Mouse (Mus musculus) midbrain, embryonic 14.5 days (tissue): ENCODE data around the gene Itsn1. TPM values are rescaled to one million over a fixed set of nuclear protein-coding genes. Genes with fewer than 3 reads are reported as not detected.
A peak's percentile ranks its signal among the peaks of the same experiment; 100 is the strongest.

Experiments
- ATAC-seq: fragments of 200-750 bp; cut with Nextera tagmentation; 2 replicates; pipeline ENCODE4 v1.8.0; 2017; ENCODE audit warnings: moderate number of reproducible peaks, moderate library complexity; ENCODE audit not compliant: low FRiP score, low TSS enrichment
- DNase-seq: peaks from one replicate; pipeline ENCODE4 v3.0.0-alpha.2; 2015
- H3K27ac ChIP-seq: fragments of 300-500 bp; sonication (generic); replicated peaks from 2 replicates; pipeline ENCODE4 v1.5.1; 2014; ENCODE audit warnings: mild to moderate bottlenecking, low read depth, low read length, moderate library complexity
- H3K27me3 ChIP-seq: fragments of 300-500 bp; sonication (generic); 2 replicates; pipeline ENCODE4 v1.6.1; 2014; ENCODE audit warnings: low read length, control low read depth, mixed read lengths; ENCODE audit not compliant: control insufficient read depth, insufficient read depth
- H3K36me3 ChIP-seq: fragments of 300-500 bp; sonication (generic); 2 replicates; pipeline ENCODE4 v1.6.1; 2014; ENCODE audit warnings: low read length, control low read depth; ENCODE audit not compliant: control insufficient read depth, insufficient read depth
- H3K4me1 ChIP-seq: fragments of 300-500 bp; sonication (generic); 2 replicates; pipeline ENCODE4 v1.6.1; 2014; ENCODE audit warnings: mild to moderate bottlenecking, antibody characterized with exemption, low read length, control low read depth; ENCODE audit not compliant: control insufficient read depth, insufficient read depth
- H3K4me2 ChIP-seq: fragments of 300-500 bp; sonication (generic); 2 replicates; pipeline ENCODE4 v1.6.1; 2014; ENCODE audit warnings: mild to moderate bottlenecking, low read length, moderate library complexity
- H3K4me3 ChIP-seq: fragments of 300-500 bp; sonication (generic); replicated peaks from 2 replicates; pipeline ENCODE4 v1.5.1; 2014; ENCODE audit warnings: low read depth, low read length
- H3K9ac ChIP-seq: fragments of 300-500 bp; sonication (generic); replicated peaks from 2 replicates; pipeline ENCODE4 v1.6.1; 2014; ENCODE audit warnings: mild to moderate bottlenecking, low read length, moderate library complexity
- H3K9me3 ChIP-seq: fragments of 300-500 bp; sonication (generic); 2 replicates; pipeline ENCODE4 v1.6.1; 2016; ENCODE audit warnings: low read length, control low read depth, mixed read lengths; ENCODE audit not compliant: control insufficient read depth
- WGBS: fragments of 180-500 bp; shearing (Covaris S2); extraction: QIAGEN DNeasy Blood & Tissue Kit; methylation state at CpG from one replicate; pipeline ENCODE4 v1.1.7; 2014; 5-methylcytosine and 5-hydroxymethylcytosine counted together
- polyA plus RNA-seq: library from polyadenylated mRNA; unstranded; fragments of >200 nt; fragmentation: Nextera tagmentation; extraction: Ambion mirVana; gene quantifications from 2 replicates; pipeline ENCODE4 v1.2.1, GENCODE M21; 2014

The Itsn1 gene
- polyA plus RNA-seq, 1 experiment from 2014 or later: 67.5 TPM

- H3K9me3 ChIP-seq: no peaks in the 10 kb centered on the region
- ATAC-seq: no peak
- H3K36me3 ChIP-seq: peaks cover 27% of the 10 kb centered on the region
- H3K4me1 ChIP-seq: no peaks in the 10 kb centered on the region
- DNase-seq: no peak
- H3K9ac ChIP-seq: no peak overlapping the region
- 97% methylated on average over 4 of the region's 4 CpGs for WGBS
- no peak overlapping the region for H3K4me3 ChIP-seq
- no peak overlapping the region for H3K27ac ChIP-seq
- H3K27me3 ChIP-seq: no peaks in the 10 kb centered on the region
- H3K4me2 ChIP-seq: no peak overlapping the region
These were observed 147.4 kb downstream of the Itsn1 start for GRCm38 (mm10) chr16:91876457-91876856.

GRCm38 (mm10) chr16:91879101-91879500 is 150.0 kb downstream of the Itsn1 start:
- Histone ChIP-seq H3K4me3 (no peak overlapping the region), H3K27ac (no peak overlapping the region), H3K9me3 (no peaks in the 10 kb centered on the region), H3K36me3 (peaks cover 24% of the 10 kb centered on the region), H3K27me3 (no peaks in the 10 kb centered on the region), H3K9ac (no peak overlapping the region), H3K4me1 (no peaks in the 10 kb centered on the region), H3K4me2 (no peak overlapping the region)
- no peak for DNase-seq
- no peak for ATAC-seq
- 82% methylated on average over 2 of the region's 2 CpGs for WGBS

- H3K27me3 ChIP-seq: no peaks in the 10 kb centered on the region
- H3K4me2 ChIP-seq: no peak overlapping the region
- H3K4me1 ChIP-seq: no peaks in the 10 kb centered on the region
- DNase-seq: no peak
- WGBS: 97% methylated on average over 11 of the region's 11 CpGs
- H3K9me3 ChIP-seq: no peaks in the 10 kb centered on the region
- no peak overlapping the region for H3K4me3 ChIP-seq
- no peak overlapping the region for H3K9ac ChIP-seq
- no peak overlapping the region for H3K27ac ChIP-seq
- ATAC-seq: no peak
- H3K36me3 ChIP-seq: peaks cover 18% of the 10 kb centered on the region
These were observed 152.0 kb downstream of the Itsn1 start for GRCm38 (mm10) chr16:91880869-91881767.

GRCm38 (mm10) chr16:91882168-91882859 is 153.2 kb downstream of the Itsn1 start:
- no peak for ATAC-seq
- no peak overlapping the region for H3K27ac ChIP-seq
- 83% methylated on average over 9 of the region's 9 CpGs for WGBS

GRCm38 (mm10) chr16:91883636-91884035 is 154.6 kb downstream of the Itsn1 start:
- H3K36me3 ChIP-seq: peaks cover 31% of the 10 kb centered on the region
- ATAC-seq (no peak), DNase-seq (no peak)
- H3K4me3 ChIP-seq: no peak overlapping the region
- 98% methylated on average over 2 of the region's 2 CpGs for WGBS
- no peaks in the 10 kb centered on the region for H3K4me1 ChIP-seq
- H3K9ac ChIP-seq: no peak overlapping the region
- no peak overlapping the region for H3K4me2 ChIP-seq
- H3K27me3 ChIP-seq: no peaks in the 10 kb centered on the region
- H3K9me3 ChIP-seq: no peaks in the 10 kb centered on the region
- H3K27ac ChIP-seq: no peak overlapping the region

More at GRCm38 (mm10) chr16:91882168-91882859, 153.2 kb downstream of the Itsn1 start:
- no peak overlapping the region for H3K4me2 ChIP-seq
- no peak overlapping the region for H3K4me3 ChIP-seq
- H3K9me3 ChIP-seq: no peaks in the 10 kb centered on the region
- H3K36me3 ChIP-seq: peaks cover 20% of the 10 kb centered on the region
- no peaks in the 10 kb centered on the region for H3K27me3 ChIP-seq
- DNase-seq: no peak
- no peak overlapping the region for H3K9ac ChIP-seq
- no peaks in the 10 kb centered on the region for H3K4me1 ChIP-seq

GRCm38 (mm10) chr16:91884196-91884595 is 155.1 kb downstream of the Itsn1 start:
- no peak overlapping the region for H3K9ac ChIP-seq
- no peak overlapping the region for H3K4me2 ChIP-seq
- H3K27me3 ChIP-seq: no peaks in the 10 kb centered on the region
- H3K9me3 ChIP-seq: no peaks in the 10 kb centered on the region
- no peak for ATAC-seq
- H3K36me3 ChIP-seq: peaks cover 33% of the 10 kb centered on the region
- H3K4me1 ChIP-seq: no peaks in the 10 kb centered on the region
- no peak overlapping the region for H3K27ac ChIP-seq
- no peak overlapping the region for H3K4me3 ChIP-seq
- no peak for DNase-seq
- 57% methylated on average over 5 of the region's 5 CpGs for WGBS

GRCm38 (mm10) chr16:91885389-91886122 is 156.5 kb downstream of the Itsn1 start:
- no peaks in the 10 kb centered on the region for H3K27me3 ChIP-seq
- peaks cover 28% of the 10 kb centered on the region for H3K36me3 ChIP-seq
- H3K4me3 ChIP-seq: no peak overlapping the region
- H3K9me3 ChIP-seq: no peaks in the 10 kb centered on the region
- peak overlapping the region; percentile 7; the same call in 1 of the 2 replicates for H3K4me2 ChIP-seq
- DNase-seq (peak; percentile 60), ATAC-seq (0 out of 2 replicates have a peak, but pooled peaks have one; percentile 27)
- 3% methylated on average over 18 of the region's 19 CpGs for WGBS
- no peaks in the 10 kb centered on the region for H3K4me1 ChIP-seq
- H3K9ac ChIP-seq: no peak overlapping the region
- H3K27ac ChIP-seq: no peak overlapping the region

- Histone ChIP-seq H3K9ac (no peak overlapping the region), H3K36me3 (peaks cover 26% of the 10 kb centered on the region), H3K27me3 (no peaks in the 10 kb centered on the region), H3K9me3 (no peaks in the 10 kb centered on the region), H3K4me1 (no peaks in the 10 kb centered on the region), H3K27ac (no peak overlapping the region), H3K4me2 (no peak overlapping the region), H3K4me3 (no peak overlapping the region)
- ATAC-seq: no peak
- 86% methylated on average over 3 of the region's 3 CpGs for WGBS
- no peak for DNase-seq
These were observed 159.3 kb downstream of the Itsn1 start for GRCm38 (mm10) chr16:91888368-91888767.
